Mouse (Mus musculus) heart, embryonic 11.5 days (tissue): ENCODE measurements around the gene Atad3a. TPM values are rescaled to one million over a fixed set of nuclear protein-coding genes. Genes with fewer than 3 reads are reported as not detected.

Experiments used
- ATAC-seq: fragments of 200-750 bp; cut with Nextera tagmentation; replicated peaks from 2 replicates; pipeline ENCODE4 v1.8.0; 2017; ENCODE audit warnings: moderate library complexity; ENCODE audit not compliant: insufficient number of reproducible peaks, low FRiP score, low TSS enrichment
- H3K27ac ChIP-seq: fragments of 300-500 bp; sonication (generic); 2 replicates; pipeline ENCODE4 v1.5.1; 2014; ENCODE audit warnings: mild to moderate bottlenecking, low read depth, low read length
- H3K27me3 ChIP-seq: fragments of 300-500 bp; sonication (generic); 2 replicates; pipeline ENCODE4 v1.6.1; 2014; ENCODE audit warnings: mild to moderate bottlenecking, low read length, mixed read lengths; ENCODE audit not compliant: control insufficient read depth, insufficient read depth
- H3K36me3 ChIP-seq: fragments of 300-500 bp; sonication (generic); 2 replicates; pipeline ENCODE4 v1.6.1; 2014; ENCODE audit warnings: mild to moderate bottlenecking, low read length, moderate library complexity, mixed read lengths; ENCODE audit not compliant: control insufficient read depth, insufficient read depth
- H3K4me1 ChIP-seq: fragments of 300-500 bp; sonication (generic); 2 replicates; pipeline ENCODE4 v1.6.1; 2014; ENCODE audit warnings: low read length; ENCODE audit not compliant: control insufficient read depth, insufficient read depth
- H3K4me2 ChIP-seq: fragments of 300-500 bp; sonication (generic); 2 replicates; pipeline ENCODE4 v1.6.1; 2014; ENCODE audit warnings: mild to moderate bottlenecking, moderate library complexity
- H3K4me3 ChIP-seq: fragments of 300-500 bp; sonication (generic); 2 replicates; pipeline ENCODE4 v1.5.1; 2014; ENCODE audit warnings: low read depth, low read length
- H3K9ac ChIP-seq: fragments of 300-500 bp; sonication (generic); 2 replicates; pipeline ENCODE4 v1.6.1; 2014; ENCODE audit warnings: mild to moderate bottlenecking, low read depth, low read length, moderate library complexity
- H3K9me3 ChIP-seq: fragments of 300-500 bp; sonication (generic); replicated peaks from 2 replicates; pipeline ENCODE4 v1.6.1; 2016; ENCODE audit warnings: low read length; ENCODE audit not compliant: control insufficient read depth
- WGBS: fragments of 180-500 bp; shearing (Covaris S2); extraction: QIAGEN DNeasy Blood & Tissue Kit; methylation state at CpG from one replicate; pipeline ENCODE4 v1.1.7; 2014; ENCODE audit not compliant: insufficient replicate concordance; 5-methylcytosine and 5-hydroxymethylcytosine counted together
- microRNA-seq: library from miRNA; unstranded; fragments of <30 nt; microRNA quantifications from one replicate; pipeline ENCODE4, GENCODE M21; 2016; ENCODE audit warnings: borderline number of aligned reads
- polyA plus RNA-seq: library from polyadenylated mRNA; unstranded; fragments of >200 nt; fragmentation: Nextera tagmentation; extraction: Ambion mirVana; gene quantifications from 2 replicates; pipeline ENCODE4 v1.2.1, GENCODE M21; 2014

The Atad3a gene
- polyA plus RNA-seq, 1 experiment from 2014 or later = 84.2 TPM

GRCm38 (mm10) chr4:155695531-155696062 is 65.3 kb downstream of the Atad3a start:
- peaks cover 24% of the 10 kb centered on the region for H3K27me3 ChIP-seq
- H3K9ac ChIP-seq = no peak overlapping the region

GRCm38 (mm10) chr4:155694482-155695401 is 66.2 kb downstream of the Atad3a start:
- Histone ChIP-seq H3K27ac (no peak overlapping the region), H3K4me1 (no peaks in the 10 kb centered on the region), H3K27me3 (peaks cover 24% of the 10 kb centered on the region), H3K4me3 (peak overlapping the region; percentile 78), H3K4me2 (peak overlapping the region; percentile 89), H3K9ac (peak overlapping the region; percentile 69), H3K9me3 (no peaks in the 10 kb centered on the region), H3K36me3 (no peaks in the 10 kb centered on the region)
- under 1% methylated on average over 92 of the region's 92 CpGs for whole genome bisulfite sequencing
- ATAC-seq = peak; percentile 51; the same call in 1 of the 2 replicates

More at GRCm38 (mm10) chr4:155695531-155696062, 65.3 kb downstream of the Atad3a start:
- H3K27ac ChIP-seq = no peak overlapping the region
- no peaks in the 10 kb centered on the region for H3K36me3 ChIP-seq
- 78% methylated on average over 4 of the region's 4 CpGs for WGBS
- no peaks in the 10 kb centered on the region for H3K4me1 ChIP-seq
- no peaks in the 10 kb centered on the region for H3K9me3 ChIP-seq
- no peak overlapping the region for H3K4me3 ChIP-seq
- no peak for ATAC-seq
- H3K4me2 ChIP-seq = no peak overlapping the region

GRCm38 (mm10) chr4:155694111-155694481 is 66.8 kb downstream of the Atad3a start, which contains the start of gene Fndc10:
Gene Fndc10, plus strand, starts transcription at chr4:155694342.
- no peak within 1 kb of the TSS for H3K27ac ChIP-seq
- WGBS = 1% methylated on average over 39 of the region's 47 CpGs
- H3K9me3 ChIP-seq = no peaks in the 10 kb centered on the region
- ATAC-seq = peak; percentile 60; the same call in 1 of the 2 replicates
- H3K27me3 ChIP-seq = peaks cover 24% of the 10 kb centered on the region
- no peaks in the 10 kb centered on the region for H3K36me3 ChIP-seq
- H3K9ac ChIP-seq = peak within 1 kb of the TSS; percentile 69
- peak within 1 kb of the TSS; percentile 89 for H3K4me2 ChIP-seq
- H3K4me3 ChIP-seq = peak within 1 kb of the TSS; percentile 78
- no peaks in the 10 kb centered on the region for H3K4me1 ChIP-seq

- no peaks in the 10 kb centered on the region for H3K9me3 ChIP-seq
- 92% methylated on average over 3 of the region's 3 CpGs for WGBS
- H3K27me3 ChIP-seq = peaks cover 24% of the 10 kb centered on the region
These were observed 68.5 kb downstream of the Atad3a start for GRCm38 (mm10) chr4:155692421-155692820.

More at GRCm38 (mm10) chr4:155692421-155692820, 68.5 kb downstream of the Atad3a start:
- H3K4me2 ChIP-seq = no peak overlapping the region
- no peak overlapping the region for H3K9ac ChIP-seq
- no peaks in the 10 kb centered on the region for H3K4me1 ChIP-seq
- no peak overlapping the region for H3K27ac ChIP-seq
- no peak for ATAC-seq
- no peaks in the 10 kb centered on the region for H3K36me3 ChIP-seq
- H3K4me3 ChIP-seq = no peak overlapping the region

Small RNA genes lying within 50 kb of the gene (microRNA-seq; reads per million reads assigned to microRNA genes)
- gene Gm27743 = not detected

Other genes starting within 250 kb of the Atad3a start
- 57.0 and 58.6 TPM in 2 replicates for gene Nadk, start 198.7 kb downstream of the Atad3a start, polyA plus RNA-seq
- gene Slc35e2, start 159.7 kb downstream of the Atad3a start, polyA plus RNA-seq = 7.7 and 9.6 TPM in 2 replicates
- gene Cdk11b, start 136.2 kb downstream of the Atad3a start, polyA plus RNA-seq = 48.2 and 50.0 TPM in 2 replicates
- gene Gm10563, start 115.7 kb downstream of the Atad3a start, polyA plus RNA-seq = not detected in 2 replicates
- 52.9 and 53.5 TPM in 2 replicates for gene Mmp23, start 107.7 kb downstream of the Atad3a start, polyA plus RNA-seq
- 8.9 and 9.7 TPM in 2 replicates for gene Mib2, start 91.9 kb downstream of the Atad3a start, polyA plus RNA-seq
- 1.1 and 1.4 TPM in 2 replicates for gene Fndc10, start 66.8 kb downstream of the Atad3a start, polyA plus RNA-seq
- gene Ssu72, start 56.3 kb downstream of the Atad3a start, polyA plus RNA-seq = 128 TPM in 2 replicates
- 0.47 and 0.68 TPM in 2 replicates for gene Tmem240, start 26.3 kb downstream of the Atad3a start, polyA plus RNA-seq
- gene Vwa1, start 13.6 kb upstream of the Atad3a start, polyA plus RNA-seq = 0.89 and 1.1 TPM in 2 replicates
- gene Tmem88b, start 24.8 kb upstream of the Atad3a start, polyA plus RNA-seq = 3.0 and 3.2 TPM in 2 replicates
- gene Ankrd65, start 29.3 kb upstream of the Atad3a start, polyA plus RNA-seq = not detected in 2 replicates
- 152 and 166 TPM in 2 replicates for gene Mrpl20, start 41.8 kb upstream of the Atad3a start, polyA plus RNA-seq
- 126 and 129 TPM in 2 replicates for gene Ccnl2, start 51.4 kb upstream of the Atad3a start, polyA plus RNA-seq
- gene Aurkaip1, start 70.2 kb upstream of the Atad3a start, polyA plus RNA-seq = 121 and 122 TPM in 2 replicates
- gene Mxra8, start 78.6 kb upstream of the Atad3a start, polyA plus RNA-seq = 34.5 and 37.2 TPM in 2 replicates
- gene Dvl1, start 86.3 kb upstream of the Atad3a start, polyA plus RNA-seq = 5.8 and 6.8 TPM in 2 replicates
- gene Tas1r3, start 102.3 kb upstream of the Atad3a start, polyA plus RNA-seq = 0.11 and 0.18 TPM in 2 replicates
- gene Cptp, start 108.3 kb upstream of the Atad3a start, polyA plus RNA-seq = 12.2 and 12.8 TPM in 2 replicates
- 40.7 and 45.6 TPM in 2 replicates for gene Ints11, start 108.5 kb upstream of the Atad3a start, polyA plus RNA-seq
- 30.6 and 32.9 TPM in 2 replicates for gene Pusl1, start 130.7 kb upstream of the Atad3a start, polyA plus RNA-seq
- 9.2 and 10.2 TPM in 2 replicates for gene Acap3, start 130.7 kb upstream of the Atad3a start, polyA plus RNA-seq
- 89.5 and 91.6 TPM in 2 replicates for gene Ube2j2, start 182.7 kb upstream of the Atad3a start, polyA plus RNA-seq
- 24.6 and 26.9 TPM in 2 replicates for gene C1qtnf12, start 201.2 kb upstream of the Atad3a start, polyA plus RNA-seq
- 10.1 and 11.6 TPM in 2 replicates for gene B3galt6, start 231.6 kb upstream of the Atad3a start, polyA plus RNA-seq
- gene Sdf4, start 231.8 kb upstream of the Atad3a start, polyA plus RNA-seq = 138 and 147 TPM in 2 replicates